ENCODE assay signal across 15 mouse cellular contexts in the genomic region with DNA sequence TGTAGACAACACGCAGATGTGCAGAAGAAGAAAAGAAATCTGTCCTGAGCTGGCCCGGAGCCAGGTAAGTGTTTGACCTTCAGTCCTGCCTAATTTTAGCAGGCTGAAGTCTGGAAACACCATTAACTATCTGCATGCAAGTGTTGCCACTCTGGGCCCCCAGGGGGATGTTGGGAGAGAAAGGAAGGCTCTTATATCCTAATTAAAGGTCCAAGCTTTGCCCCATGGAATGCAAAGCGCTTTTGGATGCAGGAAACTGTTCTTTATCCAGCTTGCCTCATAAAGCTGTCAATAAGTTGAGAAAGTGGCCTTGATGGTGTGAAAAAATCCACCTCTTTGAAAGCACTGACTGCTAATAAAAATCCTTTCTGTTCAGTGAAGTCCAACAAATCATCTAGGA.
A peak's percentile ranks its signal among the peaks of the same experiment; 100 is the strongest.
DNase-seq lines count a peak whose midpoint lies in the region; ATAC-seq and TF ChIP-seq lines count a peak whose summit lies in the region.
"Had no signal": no experiment of that assay in that cellular context is flagged by ENCODE, and none has a peak within 500 bp of the region (broad histone marks: within the 10 kb centered on the region; RNA-seq: fewer than 3 reads in every experiment).

No protein-coding gene starts in this region.

- H3K4me3 ChIP-seq in kidney, embryonic 14.5 days (ENCODE audit: low read length): no peak overlapping the region
- H3K4me3 ChIP-seq in layer of hippocampus, adult 2 months: no peak overlapping the region
- H3K4me3 ChIP-seq: embryonic facial prominence, embryonic 13.5 days; forebrain, embryonic 13.5 days; limb, embryonic 15.5 days had no signal

- TF ChIP-seq CTCF in brain, embryonic 14.5 days (IDR thresholded peaks at IDR 0.05; ENCODE audit: borderline replicate concordance, extremely low read depth, insufficient read depth, insufficient read length): no peak
- no peak for TF ChIP-seq CTCF in layer of hippocampus, adult 2 months (conservative IDR thresholded peaks at IDR 0.05)

- TF ChIP-seq POLR2A in brain, embryonic 14.5 days (IDR thresholded peaks at IDR 0.05; ENCODE audit: borderline replicate concordance, extremely low read depth, insufficient read depth, insufficient read length, poor library complexity, severe bottlenecking): no peak

- peak; percentile 32; the same call in 1 of the 2 replicates for ATAC-seq in kidney, embryonic 14.5 days (ENCODE audit: low FRiP score, low TSS enrichment)
- ATAC-seq: forebrain, embryonic 13.5 days; hindbrain, embryonic 16.5 days had no signal

- no peak overlapping the region for H3K4me2 ChIP-seq in kidney, embryonic 14.5 days (replicated peaks; ENCODE audit: low read depth, low read length)
- H3K4me2 ChIP-seq: embryonic facial prominence, embryonic 13.5 days; forebrain, embryonic 13.5 days; limb, embryonic 15.5 days had no signal

- H3K36me3 ChIP-seq in kidney, embryonic 14.5 days (ENCODE audit: control insufficient read depth, insufficient read depth, low read length): no peaks in the 10 kb centered on the region
- H3K36me3 ChIP-seq: embryonic facial prominence, embryonic 13.5 days; limb, embryonic 15.5 days had no signal

- DNase-seq in embryo, embryonic 10 days (ENCODE audit: low spot score): peak; percentile 60
- no peak for DNase-seq in embryo, embryonic 9.5 days (ENCODE audit: extremely low spot score)
- DNase-seq in kidney, postnatal 10 days: no peak
- peak; percentile 40 for DNase-seq in brain, embryonic 14.5 days (ENCODE audit: low read depth)
- DNase-seq in forelimb bud, embryonic 11.5 days (ENCODE audit: low read depth, low spot score): peak; percentile 92
- DNase-seq in layer of hippocampus, adult 2 months (ENCODE audit: low spot score in 2 of 2): no peak
- no peak for DNase-seq in right cerebral cortex, postnatal 10 days (ENCODE audit: low spot score in 2 of 2)
- DNase-seq: cerebellum, adult 2 months; kidney, adult 8-10 months; lung, adult 18-20 months had no signal

- no peak overlapping the region for H3K27ac ChIP-seq in kidney, embryonic 14.5 days (ENCODE audit: low read depth, low read length)
- H3K27ac ChIP-seq in layer of hippocampus, adult 2 months: no peak overlapping the region
- H3K27ac ChIP-seq: embryonic facial prominence, embryonic 13.5 days; forebrain, embryonic 13.5 days; limb, embryonic 15.5 days had no signal

- H3K9me3 ChIP-seq in kidney, embryonic 14.5 days (ENCODE audit: control insufficient read depth, low read length): no peaks in the 10 kb centered on the region
- H3K9me3 ChIP-seq: embryonic facial prominence, embryonic 13.5 days; forebrain, embryonic 13.5 days; limb, embryonic 15.5 days had no signal

- H3K9ac ChIP-seq in kidney, embryonic 14.5 days (ENCODE audit: low read depth, low read length): no peak overlapping the region
- H3K9ac ChIP-seq: embryonic facial prominence, embryonic 13.5 days; forebrain, embryonic 13.5 days; limb, embryonic 15.5 days had no signal

- H3K4me1 ChIP-seq in kidney, embryonic 14.5 days (ENCODE audit: control insufficient read depth, insufficient read depth, low read length): peaks cover 10% of the 10 kb centered on the region; the same call in 1 of the 2 replicates

- 12% methylated on average over 3 of the region's 3 CpGs for WGBS in kidney, embryonic 14.5 days

- no peaks in the 10 kb centered on the region for H3K27me3 ChIP-seq in kidney, embryonic 14.5 days (ENCODE audit: control insufficient read depth, insufficient read depth, low read length)
- H3K27me3 ChIP-seq: embryonic facial prominence, embryonic 13.5 days; forebrain, embryonic 13.5 days had no signal

Comparison
In these comparisons a context has a peak if more than half of its experiments do, and no peak if none do; other contexts are left out.
1. DNase-seq: peak in embryo, embryonic 10 days (single experiment), brain, embryonic 14.5 days (single experiment) and forelimb bud, embryonic 11.5 days (single experiment); none in embryo, embryonic 9.5 days (single experiment), kidney, postnatal 10 days (single experiment), layer of hippocampus, adult 2 months (0 of 2) and right cerebral cortex, postnatal 10 days (0 of 2).